Mouse (Mus musculus) spleen, adult 2 months (tissue): ENCODE measurements around the gene Stim1. TPM values are rescaled to one million over a fixed set of nuclear protein-coding genes. Genes with fewer than 3 reads are reported as not detected.
A peak's percentile ranks its signal among the peaks of the same experiment; 100 is the strongest.

Experiments
- DNase-seq, 2 experiments: peaks; one replicate each; pipeline versions ENCODE4 v3.0.0 to v3.0.0-alpha.2; 2012 to 2021; ENCODE audit warnings: low spot score in 2 of 2, low read depth in 1 of 2
- H3K27ac ChIP-seq: fragments of 200-500 bp; 2 replicates; pipeline ENCODE4 v1.5.1; 2012; ENCODE audit warnings: low read length, inconsistent platforms; ENCODE audit not compliant: insufficient read depth
- H3K27me3 ChIP-seq: fragments of 200-500 bp; 2 replicates; pipeline ENCODE4 v1.6.1; 2012; ENCODE audit warnings: mild to moderate bottlenecking, moderate library complexity, low read length, inconsistent platforms; ENCODE audit not compliant: control insufficient read depth, insufficient read depth
- H3K36me3 ChIP-seq: fragments of 200-500 bp; 2 replicates; pipeline ENCODE4 v1.6.1; 2012; ENCODE audit warnings: mild to moderate bottlenecking, low read length, inconsistent platforms; ENCODE audit not compliant: control insufficient read depth, insufficient read depth
- H3K4me1 ChIP-seq: fragments of 200-500 bp; 2 replicates; pipeline ENCODE4 v1.6.1; 2011; ENCODE audit warnings: inconsistent platforms; ENCODE audit not compliant: control insufficient read depth, insufficient read depth, insufficient read length
- H3K4me3 ChIP-seq: fragments of 200-500 bp; 2 replicates; pipeline ENCODE4 v1.5.1; 2011; ENCODE audit warnings: mild to moderate bottlenecking, inconsistent platforms; ENCODE audit not compliant: insufficient read depth, insufficient read length; ENCODE audit errors: extremely low read depth
- CTCF ChIP-seq: fragments of 200-500 bp; IDR thresholded peaks from 2 replicates; pipeline ENCODE4 v1.5.1; 2011; ENCODE audit warnings: mild to moderate bottlenecking, inconsistent platforms; ENCODE audit not compliant: insufficient read depth, insufficient read length, insufficient replicate concordance; ENCODE audit errors: extremely low read depth
- POLR2A ChIP-seq: fragments of 200-500 bp; IDR thresholded peaks from 2 replicates; pipeline ENCODE4 v1.6.1; 2011; ENCODE audit warnings: low read depth, low read length, inconsistent platforms
- WGBS: fragments of 180-500 bp; shearing (Covaris S2); methylation state at CpG from one replicate; pipeline ENCODE4 v1.1.7; 2018; 5-methylcytosine and 5-hydroxymethylcytosine counted together
- polyA plus RNA-seq: library from polyadenylated mRNA; depleted of rRNA; stranded (reverse); fragments of >200 nt; gene quantifications from 2 replicates; pipeline ENCODE4 v1.2.3, GENCODE M21; 2012

Stim1 gene
- polyA plus RNA-seq, 1 experiment: 49.3 TPM

GRCm38 (mm10) chr7:102267113-102267579 is 460 bp upstream of the Stim1 start:
- peak; percentile 90 to 96 for DNase-seq
- no peaks in the 10 kb centered on the region for H3K27me3 ChIP-seq
- under 1% methylated on average over 34 of the region's 34 CpGs for WGBS
- peaks cover 7% of the 10 kb centered on the region for H3K4me1 ChIP-seq
- no peaks in the 10 kb centered on the region for H3K36me3 ChIP-seq
- TF ChIP-seq CTCF (peak; percentile 68; the same call in 1 of the 2 replicates), POLR2A (no peak; the same call in 1 of the 2 replicates)
- H3K27ac ChIP-seq: peak overlapping the region; percentile 98
- H3K4me3 ChIP-seq: peak overlapping the region; percentile 95

GRCm38 (mm10) chr7:102268395-102268748 is 766 bp downstream of the Stim1 start:
- H3K27me3 ChIP-seq: no peaks in the 10 kb centered on the region
- H3K27ac ChIP-seq: peak overlapping the region; percentile 84
- peak overlapping the region; percentile 96 for H3K4me3 ChIP-seq
- no peaks in the 10 kb centered on the region for H3K36me3 ChIP-seq
- TF ChIP-seq CTCF: no peak
- no peak for TF ChIP-seq POLR2A
- DNase-seq: no peak
- H3K4me1 ChIP-seq: peaks cover 7% of the 10 kb centered on the region
- 3% methylated on average over 12 of the region's 12 CpGs for WGBS

- H3K27ac ChIP-seq: no peak overlapping the region
- 95% methylated on average over 3 of the region's 3 CpGs for WGBS
- H3K4me1 ChIP-seq: peaks cover 3% of the 10 kb centered on the region
- no peaks in the 10 kb centered on the region for H3K36me3 ChIP-seq
- no peak for DNase-seq
- no peaks in the 10 kb centered on the region for H3K27me3 ChIP-seq
- TF ChIP-seq CTCF (no peak), POLR2A (no peak)
- H3K4me3 ChIP-seq: no peak overlapping the region
Measured at GRCm38 (mm10) chr7:102272422-102272948, 4.9 kb downstream of the Stim1 start.

GRCm38 (mm10) chr7:102281403-102281802 is 13.8 kb downstream of the Stim1 start:
- WGBS: 89% methylated on average over 1 of the region's 1 CpGs
- 0 out of 2 replicates have a peak, but pooled peaks cover 1% of the 10 kb centered on the region for H3K36me3 ChIP-seq
- no peaks in the 10 kb centered on the region; the same call in 1 of the 2 replicates for H3K4me1 ChIP-seq
- no peak for DNase-seq
- TF ChIP-seq POLR2A (no peak), CTCF (no peak)
- no peak overlapping the region for H3K27ac ChIP-seq
- H3K27me3 ChIP-seq: no peaks in the 10 kb centered on the region
- no peak overlapping the region for H3K4me3 ChIP-seq

GRCm38 (mm10) chr7:102282261-102282660 is 14.7 kb downstream of the Stim1 start:
- Histone ChIP-seq H3K27ac (no peak overlapping the region), H3K4me3 (no peak overlapping the region), H3K36me3 (0 out of 2 replicates have a peak, but pooled peaks cover 4% of the 10 kb centered on the region), H3K27me3 (no peaks in the 10 kb centered on the region), H3K4me1 (no peaks in the 10 kb centered on the region; the same call in 1 of the 2 replicates)
- WGBS: 83% methylated on average over 5 of the region's 5 CpGs
- TF ChIP-seq CTCF: no peak
- no peak for TF ChIP-seq POLR2A
- DNase-seq: no peak

- no peak for TF ChIP-seq POLR2A
- no peak for TF ChIP-seq CTCF
- 90% methylated on average over 6 of the region's 6 CpGs for WGBS
- Histone ChIP-seq H3K4me3 (no peak overlapping the region), H3K4me1 (no peaks in the 10 kb centered on the region), H3K27me3 (no peaks in the 10 kb centered on the region), H3K36me3 (peaks cover 4% of the 10 kb centered on the region), H3K27ac (no peak overlapping the region)
- no peak for DNase-seq
Measured at GRCm38 (mm10) chr7:102289466-102289865, 21.9 kb downstream of the Stim1 start.

- no peak overlapping the region for H3K4me3 ChIP-seq
- H3K36me3 ChIP-seq: peaks cover 2% of the 10 kb centered on the region
- DNase-seq: no peak
- H3K27me3 ChIP-seq: no peaks in the 10 kb centered on the region
- no peak overlapping the region for H3K27ac ChIP-seq
- 86% methylated on average over 3 of the region's 3 CpGs for WGBS
- no peaks in the 10 kb centered on the region for H3K4me1 ChIP-seq
- TF ChIP-seq POLR2A: no peak
Measured at GRCm38 (mm10) chr7:102292228-102292627, 24.6 kb downstream of the Stim1 start.
